Mouse (Mus musculus): ENCODE data around the gene Cemip.

The Cemip gene

GRCm38 (mm10) chr7:84096501-84096900 is 10.2 kb upstream of the Cemip start:
- no peak for DNase-seq (ENCODE audit: low spot score)

GRCm38 (mm10) chr7:84090793-84091192 is 4.5 kb upstream of the Cemip start:
- DNase-seq (ENCODE audit: low spot score): no peak

GRCm38 (mm10) chr7:84089777-84090176 is 3.5 kb upstream of the Cemip start:
- DNase-seq (ENCODE audit: low spot score): no peak

GRCm38 (mm10) chr7:84088971-84089370 is 2.7 kb upstream of the Cemip start:
- DNase-seq (ENCODE audit: low spot score): peak; percentile 45

- DNase-seq (ENCODE audit: low spot score): no peak
These were observed 1.9 kb upstream of the Cemip start for GRCm38 (mm10) chr7:84088191-84088590.

- peak; percentile 53 for DNase-seq (ENCODE audit: low spot score)
These were observed 1.0 kb downstream of the Cemip start for GRCm38 (mm10) chr7:84085049-84085945.

GRCm38 (mm10) chr7:84077257-84078013 is 8.9 kb downstream of the Cemip start:
- no peak for DNase-seq (ENCODE audit: low spot score)

- DNase-seq (ENCODE audit: low spot score): no peak
These were observed 12.0 kb downstream of the Cemip start for GRCm38 (mm10) chr7:84074266-84074665.

- DNase-seq (ENCODE audit: low spot score): no peak
These were observed 12.4 kb downstream of the Cemip start for GRCm38 (mm10) chr7:84073856-84074255.

- DNase-seq (ENCODE audit: low spot score): no peak
These were observed 17.4 kb downstream of the Cemip start for GRCm38 (mm10) chr7:84068931-84069330.

- no peak for DNase-seq (ENCODE audit: low spot score)
These were observed 26.5 kb downstream of the Cemip start for GRCm38 (mm10) chr7:84059799-84060198.

- DNase-seq (ENCODE audit: low spot score): no peak
These were observed 30.2 kb downstream of the Cemip start for GRCm38 (mm10) chr7:84055961-84056629.

GRCm38 (mm10) chr7:84053856-84054255 is 32.4 kb downstream of the Cemip start:
- no peak for DNase-seq (ENCODE audit: low spot score)

GRCm38 (mm10) chr7:84051423-84051822 is 34.9 kb downstream of the Cemip start:
- DNase-seq (ENCODE audit: low spot score): no peak

GRCm38 (mm10) chr7:84045546-84045945 is 40.8 kb downstream of the Cemip start:
- no peak for DNase-seq (ENCODE audit: low spot score)

- no peak for DNase-seq (ENCODE audit: low spot score)
These were observed 41.6 kb downstream of the Cemip start for GRCm38 (mm10) chr7:84044581-84045290.

- DNase-seq (ENCODE audit: low spot score): no peak
These were observed 43.6 kb downstream of the Cemip start for GRCm38 (mm10) chr7:84042726-84043125.

GRCm38 (mm10) chr7:84039856-84040522 is 46.3 kb downstream of the Cemip start:
- no peak for DNase-seq (ENCODE audit: low spot score)

GRCm38 (mm10) chr7:84038642-84039041 is 47.7 kb downstream of the Cemip start:
- DNase-seq (ENCODE audit: low spot score): no peak

GRCm38 (mm10) chr7:84032831-84033230 is 53.5 kb downstream of the Cemip start:
- no peak for DNase-seq (ENCODE audit: low spot score)

- no peak for DNase-seq (ENCODE audit: low spot score)
These were observed 57.1 kb downstream of the Cemip start for GRCm38 (mm10) chr7:84029120-84029771.

All from ovary, postnatal 10 days (tissue).